Mouse (Mus musculus): ENCODE measurements around the gene S100a4. TPM values are rescaled to one million over a fixed set of nuclear protein-coding genes. Genes with fewer than 3 reads are reported as not detected.

Gene S100a4
- 2.5 and 3.0 TPM in 2 replicates for polyA plus RNA-seq (2012; rRNA removed)

GRCm38 (mm10) chr3:90603623-90604022 lies at the start of gene S100a4:
TSS of gene S100a4 (plus strand) at chr3:90603771.

DNA sequence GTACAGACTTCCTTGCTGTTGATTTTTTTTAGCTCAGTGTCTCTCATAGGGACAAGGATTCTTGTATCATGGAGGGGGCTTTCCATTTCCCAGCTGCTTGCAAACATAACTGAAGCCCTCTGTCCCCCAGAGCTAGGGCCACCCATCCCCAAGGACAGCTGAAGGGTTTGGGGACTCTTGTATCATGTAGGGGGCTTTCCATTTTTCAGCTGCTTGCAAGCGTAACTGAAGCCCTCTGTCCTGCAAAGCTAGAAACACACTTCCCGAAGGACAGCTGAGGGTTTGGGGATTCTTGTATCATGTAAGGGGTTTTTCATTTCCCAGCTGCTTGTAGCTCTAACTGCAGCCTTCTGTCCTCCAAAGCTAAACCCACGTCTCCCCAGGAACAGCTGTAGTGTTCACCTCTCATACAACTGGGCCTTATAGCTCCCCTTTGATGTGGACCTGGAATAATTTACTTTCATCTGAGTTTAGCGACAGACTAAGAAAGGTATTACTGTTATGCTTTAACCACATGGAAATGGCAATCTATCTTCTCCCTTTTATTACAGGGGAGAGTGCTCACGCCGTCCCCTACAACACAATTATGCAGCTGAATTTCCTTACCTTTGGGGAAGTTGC lies 43.5 kb upstream of the S100a4 start, which contains the start of gene S100a3:
TSS of gene S100a3 (plus strand) at position 571 of the 621 bp plus-strand sequence.

DNA sequence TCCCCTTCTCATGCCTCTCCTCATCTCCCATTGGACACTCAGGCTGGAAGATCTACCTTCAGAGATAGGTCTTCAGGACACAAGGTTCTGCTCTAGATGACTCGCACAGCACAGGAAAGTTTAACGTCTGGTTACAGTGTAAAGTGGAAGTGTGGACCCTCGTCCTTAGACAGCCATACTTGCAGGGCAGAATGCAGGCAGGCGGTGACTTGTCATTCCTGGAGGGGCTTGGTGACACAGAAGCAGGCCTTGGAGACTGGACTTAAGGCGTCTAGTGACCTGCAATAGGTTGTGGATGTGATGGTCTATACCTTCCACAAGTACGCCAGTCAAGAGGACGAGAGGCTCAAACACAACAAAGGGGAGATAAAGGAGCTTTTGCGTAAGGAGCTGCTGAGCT lies 13.6 kb upstream of the S100a4 start, which contains the start of gene S100a2:
TSS of gene S100a2 (plus strand) at position 301 of the 400 bp plus-strand sequence.

DNA sequence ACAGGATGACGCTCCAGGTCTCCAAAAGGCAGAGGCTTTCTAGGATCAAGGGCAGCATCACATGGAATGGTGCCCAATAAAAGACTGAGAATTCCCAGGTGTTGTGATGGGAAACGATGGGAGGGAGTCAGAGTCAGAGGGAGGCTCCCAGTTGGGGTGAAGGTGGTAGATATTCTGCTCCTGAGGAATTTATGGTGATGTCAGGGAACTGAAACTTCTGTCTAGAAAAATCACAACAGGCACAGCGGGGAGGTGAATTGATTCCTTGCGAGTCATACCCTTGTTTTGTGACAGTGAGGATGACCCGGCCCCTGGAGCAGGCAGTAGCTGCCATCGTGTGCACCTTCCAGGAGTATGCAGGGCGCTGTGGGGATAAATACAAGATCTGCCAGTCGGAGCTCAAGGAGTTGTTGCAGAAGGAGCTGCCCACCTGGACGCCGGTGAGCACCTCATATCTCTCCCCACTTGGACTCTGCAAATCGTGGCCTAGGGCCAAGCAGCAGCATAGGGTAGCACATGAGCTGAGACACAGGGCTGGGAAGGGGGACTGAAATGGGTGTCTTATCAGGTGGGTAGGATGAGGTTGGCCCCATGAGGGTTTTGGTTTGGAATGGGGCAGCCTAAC lies 2.0 kb upstream of the S100a4 start, which contains the start of gene Gm42674:
TSS of gene Gm42674 (plus strand) at position 419 of the 625 bp plus-strand sequence.

GRCm38 (mm10) chr3:90608223-90608622 lies 4.7 kb downstream of the S100a4 start, which contains the start of gene S100a5:
TSS of gene S100a5 (plus strand) at chr3:90608523.

DNA sequence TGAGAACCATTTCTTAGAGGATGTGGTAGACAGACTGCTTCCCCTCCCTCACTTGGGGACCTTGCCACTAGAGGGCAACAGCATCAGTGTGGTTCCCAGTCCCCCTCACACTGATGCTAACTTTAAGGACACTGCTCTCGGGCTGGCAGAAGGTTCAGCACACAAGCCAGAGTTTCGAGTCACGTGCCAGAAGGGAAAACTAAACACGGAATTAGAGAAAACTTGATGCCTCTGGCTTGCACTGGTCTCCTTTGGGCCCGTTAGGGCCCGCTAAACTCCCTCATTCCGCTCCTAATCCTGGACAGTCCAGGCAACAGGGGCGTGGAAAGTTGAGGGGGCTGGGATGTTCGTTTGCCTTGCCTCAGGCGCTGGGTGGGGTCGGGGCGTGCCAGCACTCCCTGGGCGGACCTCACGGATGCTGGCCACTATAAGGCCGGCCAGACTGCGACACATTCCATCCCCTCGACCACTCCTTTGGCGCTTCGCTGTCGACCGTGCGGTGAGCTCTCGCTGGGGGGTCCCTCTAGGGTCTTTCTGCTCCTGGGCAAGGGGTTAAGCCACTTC lies 9.2 kb downstream of the S100a4 start, which contains the start of gene S100a6:
TSS of gene S100a6 (plus strand) at position 155 of the 564 bp plus-strand sequence.

GRCm38 (mm10) chr3:90653717-90654116 lies 50.1 kb downstream of the S100a4 start, which contains the start of gene S100a7a:
TSS of gene S100a7a (plus strand) at chr3:90654017.

Other genes starting within 250 kb of the S100a4 start
- 3.9 and 4.2 TPM in 2 replicates for gene Slc27a3, start 213.8 kb upstream of the S100a4 start, polyA plus RNA-seq (2012; rRNA removed)
- gene Ints3, start 170.1 kb upstream of the S100a4 start, polyA plus RNA-seq (2012; rRNA removed) = 7.6 and 9.0 TPM in 2 replicates
- gene Npr1, start 137.9 kb upstream of the S100a4 start, polyA plus RNA-seq (2012; rRNA removed) = 5.0 and 6.2 TPM in 2 replicates
- gene Ilf2, start 127.6 kb upstream of the S100a4 start, polyA plus RNA-seq (2012; rRNA removed) = 3.7 and 4.0 TPM in 2 replicates
- gene Snapin, start 112.7 kb upstream of the S100a4 start, polyA plus RNA-seq (2012; rRNA removed) = 8.3 and 8.6 TPM in 2 replicates
- 16.0 and 17.1 TPM in 2 replicates for gene Chtop, start 94.3 kb upstream of the S100a4 start, polyA plus RNA-seq (2012; rRNA removed)
- 83.5 and 96.7 TPM in 2 replicates for gene S100a1, start 89.4 kb upstream of the S100a4 start, polyA plus RNA-seq (2012; rRNA removed)
- 19.2 and 27.6 TPM in 2 replicates for gene S100a13, start 89.3 kb upstream of the S100a4 start, polyA plus RNA-seq (2012; rRNA removed)
- 19.5 and 23.7 TPM in 2 replicates for gene S100a14, start 76.9 kb upstream of the S100a4 start, polyA plus RNA-seq (2012; rRNA removed)
- gene S100a16, start 66.5 kb upstream of the S100a4 start, polyA plus RNA-seq (2012; rRNA removed) = 164 and 185 TPM in 2 replicates
- gene S100a3, start 43.2 kb upstream of the S100a4 start, polyA plus RNA-seq (2012; rRNA removed) = 1.00 and 1.2 TPM in 2 replicates
- gene S100a2, start 13.5 kb upstream of the S100a4 start, polyA plus RNA-seq (2012; rRNA removed) = not detected in 2 replicates
- not detected in 2 replicates for gene Gm42674, start 1.9 kb upstream of the S100a4 start, polyA plus RNA-seq (2012; rRNA removed)
- not detected in 2 replicates for gene S100a5, start 4.8 kb downstream of the S100a4 start, polyA plus RNA-seq (2012; rRNA removed)
- gene S100a6, start 9.1 kb downstream of the S100a4 start, polyA plus RNA-seq (2012; rRNA removed) = 870 and 990 TPM in 2 replicates
- 0.55 and 1.5 TPM in 2 replicates for gene S100a7a, start 50.2 kb downstream of the S100a4 start, polyA plus RNA-seq (2012; rRNA removed)
- gene S100a8, start 65.2 kb downstream of the S100a4 start, polyA plus RNA-seq (2012; rRNA removed) = not detected in 2 replicates
- 0.21 TPM in 1 of 2 replicates, not detected in the other for gene S100a9, start 92.0 kb downstream of the S100a4 start, polyA plus RNA-seq (2012; rRNA removed)
- 1.9 and 2.0 TPM in 2 replicates for gene Pglyrp4, start 123.1 kb downstream of the S100a4 start, polyA plus RNA-seq (2012; rRNA removed)
- not detected in 2 replicates for gene Gm5849, start 174.1 kb downstream of the S100a4 start, polyA plus RNA-seq (2012; rRNA removed)

All from stomach, adult 2 months (tissue).